Mouse (Mus musculus) spleen, adult 2 months (tissue): ENCODE measurements around the gene Zfp775. TPM values are rescaled to one million over a fixed set of nuclear protein-coding genes. Genes with fewer than 3 reads are reported as not detected.

Source experiments
- DNase-seq, 2 experiments: peaks; one replicate each; pipeline versions ENCODE4 v3.0.0 to v3.0.0-alpha.2; 2012 to 2021; ENCODE audit warnings: low spot score in 2 of 2, low read depth in 1 of 2
- H3K27ac ChIP-seq: fragments of 200-500 bp; 2 replicates; pipeline ENCODE4 v1.5.1; 2012; ENCODE audit warnings: low read length, inconsistent platforms; ENCODE audit not compliant: insufficient read depth
- H3K27me3 ChIP-seq: fragments of 200-500 bp; 2 replicates; pipeline ENCODE4 v1.6.1; 2012; ENCODE audit warnings: mild to moderate bottlenecking, moderate library complexity, low read length, inconsistent platforms; ENCODE audit not compliant: control insufficient read depth, insufficient read depth
- H3K36me3 ChIP-seq: fragments of 200-500 bp; 2 replicates; pipeline ENCODE4 v1.6.1; 2012; ENCODE audit warnings: mild to moderate bottlenecking, low read length, inconsistent platforms; ENCODE audit not compliant: control insufficient read depth, insufficient read depth
- H3K4me1 ChIP-seq: fragments of 200-500 bp; 2 replicates; pipeline ENCODE4 v1.6.1; 2011; ENCODE audit warnings: inconsistent platforms; ENCODE audit not compliant: control insufficient read depth, insufficient read depth, insufficient read length
- H3K4me3 ChIP-seq: fragments of 200-500 bp; 2 replicates; pipeline ENCODE4 v1.5.1; 2011; ENCODE audit warnings: mild to moderate bottlenecking, inconsistent platforms; ENCODE audit not compliant: insufficient read depth, insufficient read length; ENCODE audit errors: extremely low read depth
- CTCF ChIP-seq: fragments of 200-500 bp; IDR thresholded peaks from 2 replicates; pipeline ENCODE4 v1.5.1; 2011; ENCODE audit warnings: mild to moderate bottlenecking, inconsistent platforms; ENCODE audit not compliant: insufficient read depth, insufficient read length, insufficient replicate concordance; ENCODE audit errors: extremely low read depth
- POLR2A ChIP-seq: fragments of 200-500 bp; IDR thresholded peaks from 2 replicates; pipeline ENCODE4 v1.6.1; 2011; ENCODE audit warnings: low read depth, low read length, inconsistent platforms
- WGBS: fragments of 180-500 bp; shearing (Covaris S2); methylation state at CpG from one replicate; pipeline ENCODE4 v1.1.7; 2018; 5-methylcytosine and 5-hydroxymethylcytosine counted together
- polyA plus RNA-seq: library from polyadenylated mRNA; depleted of rRNA; stranded (reverse); fragments of >200 nt; gene quantifications from 2 replicates; pipeline ENCODE4 v1.2.3, GENCODE M21; 2012; rRNA removed

Zfp775 gene
- polyA plus RNA-seq, result 3.6 and 5.3 TPM in 2 replicates

DNA sequence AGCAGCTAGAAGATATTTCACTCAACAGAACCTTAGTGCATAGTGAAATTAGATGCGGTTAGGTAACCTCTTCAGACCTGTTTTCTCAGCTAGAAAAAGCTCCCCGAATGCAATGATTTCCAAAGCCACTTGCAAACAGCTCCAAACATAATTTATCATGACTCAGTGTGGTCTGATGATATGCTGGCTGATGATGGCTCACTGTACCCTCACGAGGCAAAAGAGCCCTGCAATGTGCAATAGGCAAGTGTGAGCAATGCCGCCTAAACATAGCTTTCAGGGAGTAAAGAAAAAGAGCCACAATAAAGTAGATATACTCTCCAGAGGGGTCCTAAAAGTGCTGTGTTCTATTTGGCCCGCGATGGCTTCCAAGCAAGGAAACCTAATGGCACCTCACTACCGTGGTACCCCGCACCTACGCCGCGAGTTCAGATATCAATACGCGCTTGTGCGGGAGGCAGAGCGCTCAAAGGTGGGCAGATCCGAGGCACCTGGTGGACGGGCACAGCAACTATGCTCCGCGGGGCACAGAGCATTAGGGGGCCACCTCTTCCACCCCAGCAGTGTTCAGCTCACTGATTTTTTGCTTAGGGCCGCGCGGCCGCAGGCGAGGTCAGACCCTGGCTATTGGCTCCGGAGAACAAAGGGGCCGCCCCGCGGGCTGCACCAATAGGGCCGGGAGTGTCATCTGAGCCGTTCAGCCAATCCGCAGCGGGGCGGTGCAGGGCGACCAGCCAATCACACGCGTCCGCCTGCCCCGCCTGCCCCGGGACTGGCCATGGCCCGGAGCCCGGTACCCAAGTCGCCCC lies at the start of gene Zfp775:
Zfp775 (plus strand) TSS at position 793 of the 809 bp plus-strand sequence.
- Histone ChIP-seq H3K4me1 (peaks cover 3% of the 10 kb centered on the region), H3K36me3 (peaks cover 10% of the 10 kb centered on the region), H3K27ac (peak within 1 kb of the TSS; percentile 34), H3K4me3 (peak within 1 kb of the TSS; percentile 88), H3K27me3 (no peaks in the 10 kb centered on the region)
- peak; percentile 75 to 94 for DNase-seq
- WGBS, result 5% methylated on average over 42 of the region's 42 CpGs
- no peak for TF ChIP-seq CTCF
- TF ChIP-seq POLR2A, result peak; percentile 27; the same call in 1 of the 2 replicates

DNA sequence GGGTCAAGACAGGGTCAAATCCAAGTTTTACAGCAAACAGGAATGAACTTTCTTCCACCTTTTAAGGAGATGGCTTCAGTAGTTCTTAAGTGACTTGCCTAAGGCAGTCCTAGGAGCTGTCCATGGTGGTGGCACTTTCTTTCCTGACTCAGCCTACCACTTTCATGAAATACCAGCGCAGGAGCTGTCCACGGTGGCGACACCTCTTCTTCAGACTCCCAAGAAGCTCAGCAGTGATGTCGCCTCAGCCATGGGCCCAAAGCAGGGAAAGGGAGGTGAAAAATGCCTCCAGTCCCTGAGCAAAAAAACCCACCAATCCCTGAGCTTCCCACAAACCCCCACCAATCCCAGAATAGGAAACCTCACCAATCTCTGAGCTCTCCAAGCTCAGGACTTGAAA lies 48.9 kb upstream of the Zfp775 start:
- no peak overlapping the region for H3K4me3 ChIP-seq
- TF ChIP-seq CTCF, result no peak
- TF ChIP-seq POLR2A, result no peak
- WGBS, result 72% methylated on average over 4 of the region's 4 CpGs
- no peak overlapping the region for H3K27ac ChIP-seq
- H3K36me3 ChIP-seq, result no peaks in the 10 kb centered on the region; the same call in 1 of the 2 replicates
- no peaks in the 10 kb centered on the region; the same call in 1 of the 2 replicates for H3K4me1 ChIP-seq
- DNase-seq, result no peak
- H3K27me3 ChIP-seq, result no peaks in the 10 kb centered on the region

DNA sequence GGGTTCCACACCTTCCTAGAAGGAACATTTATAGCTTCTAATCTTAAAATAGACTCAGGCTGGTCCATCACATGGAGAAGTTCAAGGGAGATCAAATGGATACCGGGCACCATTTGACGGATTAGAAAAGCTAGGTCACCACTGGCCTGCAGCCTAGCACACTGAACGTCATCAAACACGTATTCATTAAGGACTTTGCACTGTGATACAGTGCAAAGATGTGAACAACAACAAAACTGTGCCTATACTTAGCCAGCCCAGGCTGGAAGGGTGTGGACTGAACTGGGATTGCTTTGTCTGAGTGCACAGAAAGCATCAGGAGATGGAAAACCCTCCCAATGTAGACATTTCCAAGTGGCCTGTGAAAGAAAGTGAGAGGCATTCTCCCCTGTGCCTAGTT lies 48.0 kb upstream of the Zfp775 start:
- no peaks in the 10 kb centered on the region; the same call in 1 of the 2 replicates for H3K36me3 ChIP-seq
- no peaks in the 10 kb centered on the region for H3K27me3 ChIP-seq
- peak overlapping the region; percentile 88 for H3K27ac ChIP-seq
- H3K4me1 ChIP-seq, result no peaks in the 10 kb centered on the region; the same call in 1 of the 2 replicates
- no peak for DNase-seq
- 99% methylated on average over 4 of the region's 4 CpGs for WGBS
- TF ChIP-seq POLR2A (no peak), CTCF (no peak)
- no peak overlapping the region for H3K4me3 ChIP-seq

DNA sequence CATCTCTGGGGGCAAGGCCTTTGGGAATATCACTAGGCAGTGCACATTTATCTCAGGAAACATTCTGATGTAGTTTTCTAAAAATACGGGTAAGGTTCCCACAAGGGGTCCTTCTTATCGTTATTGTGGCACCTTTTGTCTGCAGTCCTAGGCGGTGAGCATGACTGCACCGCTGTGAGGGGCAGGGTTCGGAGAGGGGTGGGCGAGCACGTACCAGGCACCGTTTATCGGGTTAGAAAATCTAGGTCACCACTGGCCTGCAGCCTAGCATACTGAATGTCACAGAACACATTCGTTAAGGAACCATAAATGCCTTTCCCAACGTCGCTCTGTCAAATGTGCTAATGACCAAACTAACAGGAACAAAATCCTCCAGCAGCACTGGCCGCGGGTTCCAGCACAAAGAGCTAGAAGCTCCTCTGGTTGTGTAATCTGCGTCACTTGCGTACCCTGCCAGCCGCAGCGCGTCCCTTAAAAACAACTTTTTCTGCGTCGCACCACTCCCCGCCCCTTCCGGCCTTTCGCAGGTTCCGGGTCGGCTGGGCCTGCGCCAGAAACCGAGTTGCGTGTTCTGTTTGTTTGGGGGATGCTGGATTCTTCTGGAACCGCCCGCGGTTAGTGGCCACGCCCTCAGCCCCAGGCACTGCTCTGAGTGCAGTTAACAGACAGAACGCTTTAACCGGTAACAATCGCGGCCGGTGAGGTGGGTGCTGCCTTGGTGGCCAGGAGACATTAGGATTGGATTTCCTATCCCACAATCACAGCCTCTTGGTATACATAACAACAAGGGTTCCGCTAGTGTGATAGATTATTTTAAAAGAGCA lies 47.4 kb upstream of the Zfp775 start, which contains the start of gene Lrrc61:
Lrrc61 (plus strand) TSS at position 517 of the 824 bp plus-strand sequence.
- no peaks in the 10 kb centered on the region for H3K27me3 ChIP-seq
- 2% methylated on average over 39 of the region's 39 CpGs for WGBS
- H3K27ac ChIP-seq, result peak within 1 kb of the TSS; percentile 88
- TF ChIP-seq POLR2A (peak; percentile 56), CTCF (no peak)
- no peaks in the 10 kb centered on the region; the same call in 1 of the 2 replicates for H3K36me3 ChIP-seq
- peak within 1 kb of the TSS; percentile 61 for H3K4me3 ChIP-seq
- DNase-seq, result peak; percentile 86 to 92
- no peaks in the 10 kb centered on the region; the same call in 1 of the 2 replicates for H3K4me1 ChIP-seq

DNA sequence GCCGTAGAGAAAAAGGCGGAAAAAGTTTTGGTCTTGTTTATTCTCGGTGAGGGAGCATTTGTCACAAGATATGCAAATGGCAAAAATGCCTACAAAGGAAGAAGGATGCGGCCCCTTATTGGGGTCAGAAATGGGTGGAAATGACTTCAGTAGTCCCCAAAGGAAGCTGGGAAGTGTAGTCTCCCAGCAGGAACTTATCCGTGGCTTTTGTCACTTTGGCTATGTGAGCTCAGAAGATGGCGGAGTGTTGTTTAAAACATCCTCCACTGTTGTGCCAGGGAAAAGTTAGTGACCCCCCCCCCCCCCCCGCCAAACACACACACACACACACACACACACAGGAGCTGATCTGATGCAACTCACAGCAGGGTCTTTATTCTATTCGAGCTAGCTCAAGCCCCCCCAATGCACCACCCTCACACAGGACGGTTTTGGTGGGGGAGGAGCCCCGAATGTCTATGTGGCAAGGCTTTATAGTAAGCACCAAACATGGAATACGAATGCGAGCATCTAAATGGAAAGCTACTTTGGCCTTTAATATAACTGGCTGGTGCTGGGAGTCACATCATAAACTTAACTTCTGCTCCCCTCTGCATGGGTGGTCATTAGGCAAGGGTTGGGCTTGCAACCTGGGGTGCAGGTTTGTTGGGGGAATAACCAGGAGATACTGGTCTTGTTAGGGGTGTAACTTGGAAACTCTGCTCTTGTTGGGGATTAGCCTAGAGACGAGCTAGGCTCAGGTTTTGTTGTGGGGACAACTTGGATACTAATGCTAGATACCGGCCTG lies 46.6 kb upstream of the Zfp775 start:
- Histone ChIP-seq H3K4me3 (peak overlapping the region; percentile 61), H3K27me3 (no peaks in the 10 kb centered on the region), H3K4me1 (no peaks in the 10 kb centered on the region; the same call in 1 of the 2 replicates), H3K27ac (peak overlapping the region; percentile 88), H3K36me3 (no peaks in the 10 kb centered on the region; the same call in 1 of the 2 replicates)
- peak in 1 of 2 experiments; percentile 37 for DNase-seq
- 31% methylated on average over 14 of the region's 14 CpGs for WGBS
- TF ChIP-seq CTCF (no peak), POLR2A (no peak)

DNA sequence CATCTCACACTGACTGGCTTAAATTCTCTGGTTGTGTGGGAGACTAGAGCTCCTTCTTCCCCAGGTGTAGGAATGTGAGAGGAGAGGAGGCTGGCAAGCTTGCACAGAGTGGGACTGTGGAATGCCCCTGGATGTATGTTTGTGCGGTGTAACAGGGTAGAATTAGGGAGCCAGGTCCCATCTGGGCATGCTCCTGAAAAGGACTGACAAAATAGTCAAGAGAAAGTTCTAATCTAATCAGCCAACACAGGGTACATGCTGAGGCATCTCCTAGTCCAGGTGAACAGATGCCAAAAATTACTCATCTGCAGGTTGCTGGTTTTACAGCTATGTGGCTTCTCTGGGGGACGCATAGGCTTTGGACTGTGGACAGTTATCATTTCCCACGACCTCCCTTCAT lies 45.9 kb upstream of the Zfp775 start:
- H3K4me1 ChIP-seq, result no peaks in the 10 kb centered on the region; the same call in 1 of the 2 replicates
- peaks cover 1% of the 10 kb centered on the region for H3K36me3 ChIP-seq
- DNase-seq, result no peak
- H3K4me3 ChIP-seq, result no peak overlapping the region
- TF ChIP-seq POLR2A (no peak), CTCF (no peak)
- H3K27me3 ChIP-seq, result no peaks in the 10 kb centered on the region
- H3K27ac ChIP-seq, result no peak overlapping the region
- WGBS, result 85% methylated on average over 3 of the region's 3 CpGs
